Comparison of ENCODE assay signal across 8 mouse cellular contexts in genomic region chr5:139149006-139149672, GRCm38 (mm10). TPM values are rescaled to one million over a fixed set of nuclear protein-coding genes. Genes with fewer than 3 reads are reported as not detected.
DNase-seq lines count a peak whose midpoint lies in the region; ATAC-seq and TF ChIP-seq lines count a peak whose summit lies in the region.

No protein-coding gene starts in this region.

- no peaks in the 10 kb centered on the region for H3K27me3 ChIP-seq in C2C12 (ENCODE audit: control insufficient read depth, insufficient read depth, insufficient read length)
- no peaks in the 10 kb centered on the region for H3K27me3 ChIP-seq in limb, embryonic 15.5 days
- no peaks in the 10 kb centered on the region for H3K27me3 ChIP-seq in small intestine, adult 2 months (ENCODE audit: control insufficient read depth, insufficient read depth, low read length)

- TF ChIP-seq POLR2A in small intestine, adult 2 months (IDR thresholded peaks at IDR 0.05; ENCODE audit: low read depth, low read length) = no peak

- H3ac ChIP-seq in C2C12 (ENCODE audit: control insufficient read depth, insufficient read length, low read depth) = peak overlapping the region; percentile 62

- no peaks in the 10 kb centered on the region for H3K9me3 ChIP-seq in limb, embryonic 15.5 days

- peak; percentile 76 for DNase-seq in cerebellum, adult 9-10 months
- DNase-seq in cerebellum, postnatal 4 days (ENCODE audit: low spot score in 2 of 2) = no peak
- DNase-seq in fat pad, adult 2 months (ENCODE audit: extremely low read depth, low read depth, low spot score) = peak; percentile 23
- no peak for DNase-seq in layer of hippocampus, postnatal 25 days (ENCODE audit: extremely low spot score in 1 of 2, low spot score in 1 of 2)
- DNase-seq in left cerebral cortex, postnatal 25 days (ENCODE audit: low spot score in 2 of 2) = no peak

- H3K4me1 ChIP-seq in limb, embryonic 15.5 days = peaks cover 19% of the 10 kb centered on the region
- H3K4me1 ChIP-seq in small intestine, adult 2 months (ENCODE audit: control insufficient read depth, insufficient read depth, insufficient read length, low read length) = peaks cover 5% of the 10 kb centered on the region; the same call in 1 of the 2 replicates

- no peak overlapping the region for H3K9ac ChIP-seq in limb, embryonic 15.5 days

- peak overlapping the region; percentile 30 for H3K27ac ChIP-seq in limb, embryonic 15.5 days
- H3K27ac ChIP-seq in small intestine, adult 2 months (ENCODE audit: insufficient read depth, low read depth, low read length) = peak overlapping the region; percentile 5; the same call in 1 of the 2 replicates

- no peak for TF ChIP-seq CTCF in C2C12 (IDR thresholded peaks at IDR 0.05; ENCODE audit: control insufficient read depth, insufficient read depth, insufficient read length)
- no peak for TF ChIP-seq CTCF in small intestine, adult 2 months (IDR thresholded peaks at IDR 0.05; ENCODE audit: extremely low read depth, insufficient read length, insufficient replicate concordance, low read depth, low read length)

- WGBS in limb, embryonic 15.5 days = 27% methylated on average over 11 of the region's 11 CpGs
- 19% methylated on average over 11 of the region's 11 CpGs for WGBS in small intestine, adult 2 months

- H3K4me2 ChIP-seq in limb, embryonic 15.5 days = peak overlapping the region; percentile 90

- intact Hi-C loops in left cerebral cortex, postnatal 25 days (cut with DNase I) = loop anchor here (5.0 kb wide), 1 partner anchor 53 kb away; the partner anchor contains the start of gene Sun1

- peaks cover 16% of the 10 kb centered on the region for H3K79me3 ChIP-seq in C2C12 (ENCODE audit: low read depth)

- peaks cover 18% of the 10 kb centered on the region for H3K36me3 ChIP-seq in C2C12 (ENCODE audit: control insufficient read depth, insufficient read depth)
- peaks cover 19% of the 10 kb centered on the region for H3K36me3 ChIP-seq in limb, embryonic 15.5 days
- peaks cover 8% of the 10 kb centered on the region; the same call in 1 of the 2 replicates for H3K36me3 ChIP-seq in small intestine, adult 2 months (ENCODE audit: control insufficient read depth, insufficient read depth, low read length)

- H3K4me3 ChIP-seq in C2C12 (ENCODE audit: insufficient read depth, poor library complexity, severe bottlenecking) = peak overlapping the region; percentile 30
- peak overlapping the region; percentile 96 for H3K4me3 ChIP-seq in limb, embryonic 15.5 days
- H3K4me3 ChIP-seq in small intestine, adult 2 months (ENCODE audit: low read depth, low read length) = peak overlapping the region; percentile 68

- peak; percentile 50 for ATAC-seq in limb, embryonic 15.5 days (ENCODE audit: insufficient number of reproducible peaks, low FRiP score, low TSS enrichment, low read depth)

- H3K79me2 ChIP-seq in C2C12 (ENCODE audit: control insufficient read depth, insufficient read depth) = peaks cover 18% of the 10 kb centered on the region

TF ChIP-seq in C2C12, 6 proteins besides CTCF, POLR2A, EP300 and RAD21:
- no peak for TF ChIP-seq FOSL1 (IDR thresholded peaks at IDR 0.05; ENCODE audit: insufficient read depth, low read length, poor library complexity, severe bottlenecking)
- TF ChIP-seq MYOD1 (IDR thresholded peaks at IDR 0.05; ENCODE audit: control insufficient read depth, insufficient read length, low read depth) = peak; percentile 22
TF ChIP-seq in C2C12: peak in this region for 1.

RNA-seq across cellular contexts. Expression of gene Prkar1b, which starts 0.7 kb away (rescaled TPM):
- 1.7 TPM for polyA plus RNA-seq in C2C12 (2012; fragmentation: generic; extraction: Trizol)
- polyA plus RNA-seq in limb, embryonic 15.5 days (2015; fragmentation: Nextera tagmentation; extraction: Ambion mirVana) = 19.2 and 20.1 TPM in 2 replicates
- 2.2 and 3.8 TPM in 2 replicates for polyA plus RNA-seq in small intestine, adult 2 months (2012; rRNA removed)
- 100 to 1,000 TPM; 375 to 428 TPM for total RNA-seq in layer of hippocampus, postnatal 25 days (2021)
- 100 to 1,000 TPM; 755 to 765 TPM for total RNA-seq in left cerebral cortex, postnatal 25 days (2021)

RNA-seq across cellular contexts. Expression of gene Dnaaf5, which starts 0.9 kb away (rescaled TPM):
- 32.6 TPM for polyA plus RNA-seq in C2C12 (2012; fragmentation: generic; extraction: Trizol)
- 4.7 and 5.5 TPM in 2 replicates for polyA plus RNA-seq in limb, embryonic 15.5 days (2015; fragmentation: Nextera tagmentation; extraction: Ambion mirVana)
- polyA plus RNA-seq in small intestine, adult 2 months (2012; rRNA removed) = 12.0 and 16.4 TPM in 2 replicates
- total RNA-seq in layer of hippocampus, postnatal 25 days (2021) = 1 to 10 TPM; 6.8 to 7.6 TPM
- total RNA-seq in left cerebral cortex, postnatal 25 days (2021) = 1 to 10 TPM; 7.9 to 8.2 TPM

RNA-seq across cellular contexts. Expression of gene Sun1, which starts 51.3 kb away (rescaled TPM):
- polyA plus RNA-seq in C2C12 (2012; fragmentation: generic; extraction: Trizol) = 39.4 TPM
- 52.4 and 56.7 TPM in 2 replicates for polyA plus RNA-seq in limb, embryonic 15.5 days (2015; fragmentation: Nextera tagmentation; extraction: Ambion mirVana)
- polyA plus RNA-seq in small intestine, adult 2 months (2012; rRNA removed) = 15.4 and 27.5 TPM in 2 replicates
- total RNA-seq in layer of hippocampus, postnatal 25 days (2021) = 10 to 100 TPM; 65.6 to 86.5 TPM
- 100 to 1,000 TPM; 115 to 136 TPM for total RNA-seq in left cerebral cortex, postnatal 25 days (2021)

Comparison
In these comparisons a context has a peak if more than half of its experiments do, and no peak if none do; other contexts are left out.
1. DNase-seq: peak in cerebellum, adult 9-10 months (single experiment) and fat pad, adult 2 months (single experiment); none in cerebellum, postnatal 4 days (0 of 2), layer of hippocampus, postnatal 25 days (0 of 2) and left cerebral cortex, postnatal 25 days (0 of 2).
2. H3K4me3 ChIP-seq: peak in every context shown above with its lines; median percentile 96 in limb, embryonic 15.5 days; 68 in small intestine, adult 2 months; 30 in C2C12.